Mouse (Mus musculus) liver, embryonic 14.5 days (tissue): ENCODE measurements around the gene Prdm11. TPM values are rescaled to one million over a fixed set of nuclear protein-coding genes. Genes with fewer than 3 reads are reported as not detected.

ENCODE experiments used
- ATAC-seq: fragments of 200-750 bp; cut with Nextera tagmentation; 2 replicates; pipeline ENCODE4 v1.8.0; 2017; ENCODE audit warnings: moderate number of reproducible peaks, mild to moderate bottlenecking, moderate library complexity; ENCODE audit not compliant: insufficient read depth
- DNase-seq, 3 experiments: peaks; one replicate each; pipeline ENCODE4 v3.0.0-alpha.2; 2012 to 2013; ENCODE audit warnings: low read depth in 3 of 3, low spot score in 3 of 3
- H3K27ac ChIP-seq: fragments of 300-500 bp; sonication (generic); 2 replicates; pipeline ENCODE4 v1.5.1; 2014; ENCODE audit warnings: moderate library complexity, mild to moderate bottlenecking, control low read depth, inconsistent platforms
- H3K27me3 ChIP-seq: fragments of 300-500 bp; sonication (generic); 2 replicates; pipeline ENCODE4 v1.6.1; 2014; ENCODE audit warnings: mild to moderate bottlenecking, low read length, moderate library complexity; ENCODE audit not compliant: control insufficient read depth, insufficient read depth
- H3K36me3 ChIP-seq: fragments of 300-500 bp; sonication (generic); replicated peaks from 2 replicates; pipeline ENCODE4 v1.6.1; 2014; ENCODE audit warnings: low read depth; ENCODE audit not compliant: control insufficient read depth, insufficient read depth
- H3K4me1 ChIP-seq, 2 experiments: fragments of 200-500 bp in 1 of 2; fragments of 300-500 bp in 1 of 2; sonication (generic) in 1 of 2; replicated peaks; 2 replicates each; pipeline ENCODE4 v1.6.1; 2012 to 2014; ENCODE audit warnings: antibody characterized with exemption in 1 of 2, inconsistent platforms in 1 of 2, low read length in 1 of 2; ENCODE audit not compliant: control insufficient read depth in 2 of 2, insufficient read depth in 2 of 2
- H3K4me2 ChIP-seq: fragments of 300-500 bp; sonication (generic); 2 replicates; pipeline ENCODE4 v1.6.1; 2014; ENCODE audit warnings: low read depth, mild to moderate bottlenecking, control low read depth, moderate library complexity
- H3K4me3 ChIP-seq, 2 experiments: fragments of 200-500 bp in 1 of 2; fragments of 300-500 bp in 1 of 2; sonication (generic) in 1 of 2; 2 replicates each; pipeline ENCODE4 v1.5.1; 2012 to 2014; ENCODE audit warnings: low read depth in 2 of 2, low read length in 2 of 2, mild to moderate bottlenecking in 2 of 2, control low read depth in 1 of 2, inconsistent platforms in 1 of 2, moderate library complexity in 1 of 2; ENCODE audit not compliant: insufficient read depth in 1 of 2
- H3K9ac ChIP-seq: fragments of 300-500 bp; sonication (generic); replicated peaks from 2 replicates; pipeline ENCODE4 v1.6.1; 2014; ENCODE audit warnings: mild to moderate bottlenecking, control low read depth, moderate library complexity
- H3K9me3 ChIP-seq: fragments of 300-500 bp; sonication (generic); 2 replicates; pipeline ENCODE4 v1.6.1; 2016; ENCODE audit warnings: low read length, mixed read lengths; ENCODE audit not compliant: control insufficient read depth
- CTCF ChIP-seq: IDR thresholded peaks from 2 replicates; pipeline ENCODE4 v1.5.1; 2016; ENCODE audit warnings: antibody characterized with exemption, low read depth, control low read depth
- EP300 ChIP-seq: IDR thresholded peaks from 2 replicates; pipeline ENCODE4 v1.6.1; 2016; ENCODE audit warnings: antibody characterized with exemption, low read depth
- WGBS: fragments of 180-500 bp; shearing (Covaris S2); extraction: QIAGEN DNeasy Blood & Tissue Kit; methylation state at CpG from one replicate; pipeline ENCODE4 v1.1.7; 2014; ENCODE audit not compliant: insufficient replicate concordance; 5-methylcytosine and 5-hydroxymethylcytosine counted together
- polyA plus RNA-seq, 2 experiments: library from polyadenylated mRNA; depleted of rRNA in 1 of 2; stranded (reverse) in 1 of 2; unstranded in 1 of 2; fragments of >200 nt; fragmentation: Nextera tagmentation in 1 of 2; extraction: Ambion mirVana in 1 of 2; gene quantifications; 2 replicates each; pipeline versions ENCODE4 v1.2.1 to v1.2.3; 2012 to 2014

The Prdm11 gene
- polyA plus RNA-seq, 2 experiments: 1.8 to 3.7 TPM

DNA sequence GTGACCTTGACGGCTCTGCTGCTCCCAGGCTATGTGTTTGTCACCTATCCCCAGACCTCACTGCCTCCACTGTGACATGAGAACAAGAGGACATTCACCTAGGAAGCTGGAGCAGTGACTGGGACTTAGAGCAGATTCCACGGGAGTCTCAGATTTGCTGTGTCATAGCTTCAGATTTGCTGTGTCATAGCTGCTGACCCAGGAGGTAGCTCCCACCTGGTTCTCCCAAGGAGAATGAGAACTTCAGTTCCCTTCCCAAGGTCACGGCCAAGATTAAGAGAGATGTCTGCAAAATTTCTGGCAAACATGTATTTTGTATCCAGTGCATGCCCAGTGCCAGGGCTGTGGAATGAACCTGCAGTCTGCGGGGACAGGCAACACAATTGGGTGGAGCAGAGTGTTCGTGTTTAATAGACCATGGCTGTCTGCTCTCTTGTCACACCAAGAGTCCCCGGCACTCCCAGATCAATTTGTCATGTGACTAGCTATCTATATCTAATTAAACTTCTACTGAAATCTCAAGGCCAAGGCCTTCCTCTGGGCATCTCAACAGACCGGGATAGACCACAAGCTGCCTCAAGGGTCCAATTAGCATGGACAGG, 97.2 kb downstream of the Prdm11 start:
- ATAC-seq: no peak
- no peak overlapping the region for H3K27ac ChIP-seq
- H3K4me2 ChIP-seq: no peak overlapping the region
- DNase-seq: no peak
- H3K36me3 ChIP-seq: no peaks in the 10 kb centered on the region
- no peaks in the 10 kb centered on the region for H3K9me3 ChIP-seq
- no peaks in the 10 kb centered on the region for H3K4me1 ChIP-seq
- TF ChIP-seq CTCF (no peak), EP300 (no peak)
- no peaks in the 10 kb centered on the region; the same call in 1 of the 2 replicates for H3K27me3 ChIP-seq
- WGBS: 38% methylated on average over 7 of the region's 7 CpGs
- H3K4me3 ChIP-seq: no peak overlapping the region
- no peak overlapping the region for H3K9ac ChIP-seq

GRCm38 (mm10) chr2:92947981-92948698, 97.8 kb downstream of the Prdm11 start:
- Histone ChIP-seq H3K27me3 (no peaks in the 10 kb centered on the region; the same call in 1 of the 2 replicates), H3K9ac (no peak overlapping the region), H3K4me2 (no peak overlapping the region), H3K36me3 (no peaks in the 10 kb centered on the region), H3K4me3 (no peak overlapping the region), H3K4me1 (no peaks in the 10 kb centered on the region), H3K27ac (no peak overlapping the region), H3K9me3 (no peaks in the 10 kb centered on the region)
- no peak for ATAC-seq
- TF ChIP-seq CTCF: no peak
- TF ChIP-seq EP300: no peak
- DNase-seq: no peak
- 10% methylated on average over 12 of the region's 12 CpGs for WGBS

DNA sequence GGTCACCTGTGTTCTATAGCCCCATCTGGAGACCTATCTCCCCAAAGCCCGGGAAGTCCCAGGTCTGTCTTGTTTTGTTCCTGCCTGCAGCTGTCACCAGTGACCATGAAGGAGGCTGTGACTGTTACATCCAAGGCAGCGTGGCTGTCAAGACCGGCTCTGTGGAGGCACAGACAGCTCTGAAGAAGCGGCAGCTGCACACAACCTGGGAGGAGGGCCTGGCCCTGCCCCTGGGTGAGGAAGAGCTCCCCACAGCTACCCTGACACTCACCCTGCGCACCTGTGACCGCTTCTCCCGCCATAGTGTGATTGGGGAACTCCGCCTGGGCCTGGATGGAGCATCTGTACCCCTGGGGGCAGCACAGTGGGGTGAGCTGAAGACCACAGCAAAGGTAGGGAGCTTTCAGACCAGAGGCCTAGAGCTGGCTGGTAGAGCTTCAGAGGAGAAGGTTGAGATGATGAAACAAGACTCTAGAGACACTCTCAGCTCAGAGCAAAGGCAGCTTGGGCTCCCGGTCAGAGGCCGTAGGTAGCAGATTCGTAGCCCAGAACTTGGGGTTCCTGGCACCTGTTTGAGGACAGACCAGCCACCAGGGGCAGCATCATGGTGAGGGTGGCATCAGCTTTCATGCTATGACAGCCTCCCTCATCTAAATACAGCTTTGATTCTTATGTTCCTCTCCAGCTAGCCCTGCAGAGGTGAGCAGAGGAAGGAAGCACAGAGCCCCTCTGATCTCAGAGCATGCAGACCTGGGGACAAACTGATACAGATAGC, 100.0 kb downstream of the Prdm11 start:
- no peak for ATAC-seq
- H3K4me3 ChIP-seq: no peak overlapping the region
- H3K9ac ChIP-seq: no peak overlapping the region
- 65% methylated on average over 11 of the region's 11 CpGs for WGBS
- no peaks in the 10 kb centered on the region; the same call in 1 of the 2 replicates for H3K27me3 ChIP-seq
- no peak overlapping the region for H3K27ac ChIP-seq
- DNase-seq: no peak
- no peaks in the 10 kb centered on the region for H3K9me3 ChIP-seq
- no peaks in the 10 kb centered on the region for H3K36me3 ChIP-seq
- H3K4me2 ChIP-seq: no peak overlapping the region
- no peak for TF ChIP-seq CTCF
- no peak for TF ChIP-seq EP300
- H3K4me1 ChIP-seq: no peaks in the 10 kb centered on the region

DNA sequence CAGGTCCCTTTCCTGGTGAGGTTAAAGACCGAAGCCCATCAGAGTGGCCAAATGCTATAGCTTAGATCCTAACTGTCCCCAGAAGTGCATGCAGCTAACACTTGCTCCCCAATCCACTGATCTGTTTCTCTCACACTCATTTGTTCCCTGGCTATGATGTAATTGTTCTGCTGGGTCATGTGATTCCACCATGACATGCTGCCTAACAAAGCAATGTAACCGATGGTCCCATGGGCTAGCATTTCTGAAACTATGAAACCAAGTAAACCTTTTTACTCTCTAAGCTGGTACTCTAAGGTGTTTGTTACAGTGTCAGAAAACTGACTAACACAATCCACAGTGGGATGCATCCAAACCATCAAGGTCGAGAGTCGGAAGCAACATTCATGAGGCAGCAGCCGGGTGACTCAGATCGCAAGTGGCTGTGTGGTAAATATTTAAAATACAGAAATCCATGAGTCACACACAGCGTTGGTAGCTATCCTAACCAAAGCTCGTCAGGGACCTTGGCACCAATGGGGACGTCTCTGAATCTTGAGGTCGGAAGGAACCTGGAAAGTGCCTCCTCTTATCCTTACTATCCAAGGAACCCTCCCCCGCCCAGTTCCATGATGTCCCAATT, 100.7 kb downstream of the Prdm11 start:
- Histone ChIP-seq H3K4me2 (no peak overlapping the region), H3K9ac (no peak overlapping the region), H3K27ac (no peak overlapping the region), H3K36me3 (no peaks in the 10 kb centered on the region), H3K4me1 (no peaks in the 10 kb centered on the region), H3K27me3 (no peaks in the 10 kb centered on the region; the same call in 1 of the 2 replicates), H3K4me3 (no peak overlapping the region), H3K9me3 (no peaks in the 10 kb centered on the region)
- ATAC-seq (no peak), DNase-seq (no peak)
- TF ChIP-seq CTCF (no peak), EP300 (no peak)
- 69% methylated on average over 11 of the region's 11 CpGs for WGBS
